Mouse (Mus musculus): Measurements from ENCODE around the gene Smim12.

Gene Smim12

GRCm38 (mm10) chr4:127243552-127243951 is at the start of gene Smim12:
Gene Smim12 (plus strand): TSS chr4:127243784.
- peak; percentile 99 to 100 for DNase-seq (ENCODE audit: low spot score in 2 of 2)

- no peak for DNase-seq (ENCODE audit: low spot score in 2 of 2)
These were observed 48.9 kb upstream of the Smim12 start for GRCm38 (mm10) chr4:127194477-127195269.

GRCm38 (mm10) chr4:127198609-127199008 is 45.0 kb upstream of the Smim12 start:
- no peak for DNase-seq (ENCODE audit: low spot score in 2 of 2)

- no peak for DNase-seq (ENCODE audit: low spot score in 2 of 2)
These were observed 44.2 kb upstream of the Smim12 start for GRCm38 (mm10) chr4:127199406-127199805.

GRCm38 (mm10) chr4:127200164-127200722 is 43.3 kb upstream of the Smim12 start:
- no peak for DNase-seq (ENCODE audit: low spot score in 2 of 2)

- DNase-seq (ENCODE audit: low spot score in 2 of 2), result no peak
These were observed 42.6 kb upstream of the Smim12 start for GRCm38 (mm10) chr4:127200769-127201617.

GRCm38 (mm10) chr4:127203081-127203480 is 40.5 kb upstream of the Smim12 start:
- DNase-seq (ENCODE audit: low spot score in 2 of 2), result no peak

- DNase-seq (ENCODE audit: low spot score in 2 of 2), result no peak
These were observed 32.3 kb upstream of the Smim12 start for GRCm38 (mm10) chr4:127211318-127211717.

- DNase-seq (ENCODE audit: low spot score in 2 of 2), result no peak
These were observed 29.1 kb upstream of the Smim12 start for GRCm38 (mm10) chr4:127214510-127214909.

GRCm38 (mm10) chr4:127215103-127215502 is 28.5 kb upstream of the Smim12 start:
- DNase-seq (ENCODE audit: low spot score in 2 of 2), result no peak

GRCm38 (mm10) chr4:127215799-127216198 is 27.8 kb upstream of the Smim12 start:
- no peak for DNase-seq (ENCODE audit: low spot score in 2 of 2)

- no peak for DNase-seq (ENCODE audit: low spot score in 2 of 2)
These were observed 27.3 kb upstream of the Smim12 start for GRCm38 (mm10) chr4:127216251-127216651.

GRCm38 (mm10) chr4:127217048-127217447 is 26.5 kb upstream of the Smim12 start:
- no peak for DNase-seq (ENCODE audit: low spot score in 2 of 2)

- DNase-seq (ENCODE audit: low spot score in 2 of 2), result no peak
These were observed 20.3 kb upstream of the Smim12 start for GRCm38 (mm10) chr4:127223291-127223690.

GRCm38 (mm10) chr4:127223755-127224154 is 19.8 kb upstream of the Smim12 start:
- no peak for DNase-seq (ENCODE audit: low spot score in 2 of 2)

- DNase-seq (ENCODE audit: low spot score in 2 of 2), result no peak
These were observed 19.0 kb upstream of the Smim12 start for GRCm38 (mm10) chr4:127224444-127225100.

GRCm38 (mm10) chr4:127226067-127226466 is 17.5 kb upstream of the Smim12 start:
- no peak for DNase-seq (ENCODE audit: low spot score in 2 of 2)

- no peak for DNase-seq (ENCODE audit: low spot score in 2 of 2)
These were observed 16.4 kb upstream of the Smim12 start for GRCm38 (mm10) chr4:127227051-127227673.

GRCm38 (mm10) chr4:127232028-127232427 is 11.6 kb upstream of the Smim12 start:
- DNase-seq (ENCODE audit: low spot score in 2 of 2), result peak; percentile 76 to 86

GRCm38 (mm10) chr4:127232551-127232950 is 11.0 kb upstream of the Smim12 start:
- no peak for DNase-seq (ENCODE audit: low spot score in 2 of 2)

GRCm38 (mm10) chr4:127233416-127234125 is 10.0 kb upstream of the Smim12 start:
- no peak for DNase-seq (ENCODE audit: low spot score in 2 of 2)

All from frontal cortex, postnatal 36 days (tissue).